Mouse (Mus musculus) midbrain, embryonic 13.5 days (tissue): ENCODE data around the gene Fam24a. TPM values are rescaled to one million over a fixed set of nuclear protein-coding genes. Genes with fewer than 3 reads are reported as not detected.

ENCODE experiments used
- ATAC-seq: fragments of 200-750 bp; cut with Nextera tagmentation; 2 replicates; pipeline ENCODE4 v1.8.0; 2017; ENCODE audit warnings: mild to moderate bottlenecking, moderate TSS enrichment, moderate library complexity
- H3K27ac ChIP-seq: fragments of 300-500 bp; sonication (generic); 2 replicates; pipeline ENCODE4 v1.5.1; 2015; ENCODE audit warnings: inconsistent platforms, mild to moderate bottlenecking, moderate library complexity
- H3K27me3 ChIP-seq: fragments of 300-500 bp; sonication (generic); 2 replicates; pipeline ENCODE4 v1.6.1; 2015; ENCODE audit warnings: mild to moderate bottlenecking, inconsistent platforms
- H3K36me3 ChIP-seq: fragments of 300-500 bp; sonication (generic); 2 replicates; pipeline ENCODE4 v1.6.1; 2015; ENCODE audit warnings: mild to moderate bottlenecking, inconsistent platforms
- H3K4me1 ChIP-seq: fragments of 300-500 bp; sonication (generic); replicated peaks from 2 replicates; pipeline ENCODE4 v1.6.1; 2015; ENCODE audit warnings: inconsistent platforms
- H3K4me2 ChIP-seq: fragments of 300-500 bp; sonication (generic); replicated peaks from 2 replicates; pipeline ENCODE4 v1.6.1; 2015; ENCODE audit warnings: moderate library complexity, mild to moderate bottlenecking, inconsistent platforms
- H3K4me3 ChIP-seq: fragments of 300-500 bp; sonication (generic); replicated peaks from 2 replicates; pipeline ENCODE4 v1.5.1; 2015; ENCODE audit warnings: mild to moderate bottlenecking, inconsistent platforms
- H3K9ac ChIP-seq: fragments of 300-500 bp; sonication (generic); replicated peaks from 2 replicates; pipeline ENCODE4 v1.6.1; 2015; ENCODE audit warnings: mild to moderate bottlenecking, inconsistent platforms
- H3K9me3 ChIP-seq: fragments of 300-500 bp; sonication (generic); 2 replicates; pipeline ENCODE4 v1.6.1; 2016; ENCODE audit warnings: mild to moderate bottlenecking, inconsistent platforms
- WGBS: fragments of 180-500 bp; shearing (Covaris S2); methylation state at CpG from one replicate; pipeline ENCODE4 v1.1.7; 2015; 5-methylcytosine and 5-hydroxymethylcytosine counted together
- polyA plus RNA-seq: library from polyadenylated mRNA; unstranded; fragments of >200 nt; fragmentation: Nextera tagmentation; extraction: Ambion mirVana; gene quantifications from 2 replicates; pipeline ENCODE4 v1.2.1, GENCODE M21; 2015

The Fam24a gene
- polyA plus RNA-seq, result not detected in 2 replicates

DNA sequence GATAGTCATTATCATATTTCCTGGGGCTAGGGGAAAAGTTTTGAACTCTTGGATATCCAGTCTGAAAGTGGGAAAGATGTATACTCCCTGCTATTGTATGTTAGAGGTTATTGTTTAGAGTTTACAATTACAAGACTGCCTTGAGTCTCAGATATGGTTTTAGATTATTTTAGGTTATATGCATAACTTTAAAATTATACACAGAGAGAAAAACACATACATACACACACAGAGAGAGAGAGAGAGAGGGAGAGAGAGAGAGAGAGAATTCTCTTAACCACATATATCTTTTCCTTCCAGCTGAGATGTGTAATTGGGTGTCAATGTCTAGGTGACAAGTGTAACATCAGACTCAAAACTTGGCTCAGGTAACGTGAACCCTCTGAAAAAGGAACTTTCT lies at the start of gene Fam24a:
TSS of gene Fam24a (plus strand) at position 301 of the 400 bp plus-strand sequence.
- Histone ChIP-seq H3K27ac (no peak within 1 kb of the TSS), H3K36me3 (no peaks in the 10 kb centered on the region), H3K4me2 (no peak within 1 kb of the TSS), H3K27me3 (no peaks in the 10 kb centered on the region), H3K9me3 (no peaks in the 10 kb centered on the region), H3K9ac (no peak within 1 kb of the TSS), H3K4me1 (peaks cover 12% of the 10 kb centered on the region), H3K4me3 (no peak within 1 kb of the TSS)
- 43% methylated on average over 1 of the region's 1 CpGs for WGBS
- no peak for ATAC-seq

DNA sequence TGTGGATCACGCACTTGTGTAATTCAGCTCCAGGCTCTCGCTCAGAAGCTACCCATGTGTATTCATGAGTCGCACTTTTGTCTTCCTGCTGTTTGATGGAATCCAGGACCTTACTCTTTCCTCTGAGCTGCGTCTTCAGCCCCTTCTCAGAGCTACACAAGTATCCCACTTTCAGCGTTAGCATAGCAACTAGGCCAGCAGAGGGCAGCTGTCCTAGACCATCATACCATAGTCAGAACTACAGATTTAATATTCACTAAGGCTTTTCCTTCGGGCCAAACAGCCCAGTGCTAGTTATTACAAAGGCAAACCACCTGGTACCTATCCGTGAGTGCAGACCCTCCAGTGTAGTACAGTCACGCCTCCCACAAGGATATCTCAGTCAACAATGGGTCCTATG lies 36.5 kb upstream of the Fam24a start:
- WGBS, result 78% methylated on average over 8 of the region's 8 CpGs
- Histone ChIP-seq H3K36me3 (no peaks in the 10 kb centered on the region), H3K9ac (no peak overlapping the region), H3K27ac (no peak overlapping the region), H3K27me3 (no peaks in the 10 kb centered on the region), H3K9me3 (no peaks in the 10 kb centered on the region), H3K4me3 (no peak overlapping the region), H3K4me1 (no peaks in the 10 kb centered on the region), H3K4me2 (no peak overlapping the region)
- no peak for ATAC-seq

DNA sequence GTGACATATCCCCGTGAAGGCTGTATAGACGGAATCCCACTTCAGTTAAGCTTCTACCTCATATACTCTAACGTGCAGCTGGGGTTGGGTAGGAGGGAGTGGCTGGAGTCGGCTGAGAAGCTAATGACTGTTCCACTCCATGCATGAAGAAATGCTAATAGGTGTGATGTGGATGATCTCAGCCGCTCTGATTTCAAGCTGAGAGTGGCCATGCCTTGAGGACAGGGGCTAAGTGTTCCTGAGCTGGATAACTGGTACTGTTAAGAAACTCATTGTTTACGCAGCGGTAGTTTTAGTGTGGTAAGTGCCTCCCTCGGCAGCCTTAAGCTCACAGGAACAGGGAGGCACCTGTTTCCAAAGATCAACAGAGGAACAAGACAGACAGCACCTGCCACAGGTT lies 30.3 kb upstream of the Fam24a start:
- no peaks in the 10 kb centered on the region for H3K36me3 ChIP-seq
- H3K9ac ChIP-seq, result no peak overlapping the region
- 81% methylated on average over 8 of the region's 8 CpGs for WGBS
- H3K4me2 ChIP-seq, result no peak overlapping the region
- ATAC-seq, result no peak
- H3K27me3 ChIP-seq, result no peaks in the 10 kb centered on the region
- no peaks in the 10 kb centered on the region for H3K4me1 ChIP-seq
- no peak overlapping the region for H3K4me3 ChIP-seq
- H3K27ac ChIP-seq, result no peak overlapping the region
- no peaks in the 10 kb centered on the region for H3K9me3 ChIP-seq

DNA sequence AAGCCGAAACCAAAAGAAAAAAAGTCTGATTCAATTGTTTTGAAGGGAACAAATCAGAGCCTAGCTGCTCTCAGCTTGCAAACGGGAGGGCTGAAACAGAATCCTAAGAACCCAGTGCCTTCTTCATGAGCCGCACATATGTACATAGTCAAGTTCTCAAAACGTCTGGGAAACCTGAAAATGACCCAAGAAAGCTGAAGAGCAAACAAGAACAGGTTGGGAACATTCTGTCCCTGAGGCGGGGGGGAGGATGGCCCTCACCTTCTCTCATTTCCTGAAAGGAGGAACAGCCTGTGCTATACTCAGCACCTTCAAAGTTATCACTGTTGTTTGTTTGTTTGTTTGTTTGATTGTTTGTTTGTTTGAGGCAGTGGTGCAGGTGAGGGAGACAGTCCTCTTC lies 26.9 kb upstream of the Fam24a start:
- 81% methylated on average over 5 of the region's 5 CpGs for WGBS
- ATAC-seq, result no peak
- Histone ChIP-seq H3K4me3 (no peak overlapping the region), H3K27ac (no peak overlapping the region), H3K4me1 (no peaks in the 10 kb centered on the region), H3K4me2 (no peak overlapping the region), H3K27me3 (no peaks in the 10 kb centered on the region), H3K9me3 (no peaks in the 10 kb centered on the region), H3K36me3 (no peaks in the 10 kb centered on the region), H3K9ac (no peak overlapping the region)

DNA sequence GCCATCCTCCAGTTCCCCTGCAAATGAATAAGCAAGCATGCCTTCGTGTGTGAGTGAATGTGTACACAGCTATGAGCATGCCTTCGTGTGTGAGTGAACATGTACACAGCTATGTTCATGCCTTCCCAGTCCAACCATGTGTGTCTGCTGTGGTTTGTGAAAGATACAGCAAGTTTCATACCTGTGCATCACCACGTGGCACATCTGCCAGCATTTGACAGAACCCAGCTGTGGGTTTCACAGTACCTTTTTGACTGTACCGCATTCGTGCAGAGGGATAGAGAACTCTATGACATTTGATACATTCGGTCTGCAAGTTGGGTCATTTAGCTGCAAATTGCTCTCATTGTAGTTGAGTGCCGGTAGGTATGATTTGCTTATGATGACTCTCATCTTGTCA lies 19.2 kb upstream of the Fam24a start:
- Histone ChIP-seq H3K4me1 (no peaks in the 10 kb centered on the region), H3K9ac (no peak overlapping the region), H3K4me2 (no peak overlapping the region), H3K36me3 (no peaks in the 10 kb centered on the region), H3K27ac (no peak overlapping the region), H3K9me3 (no peaks in the 10 kb centered on the region), H3K4me3 (no peak overlapping the region), H3K27me3 (no peaks in the 10 kb centered on the region)
- 88% methylated on average over 7 of the region's 7 CpGs for WGBS
- no peak for ATAC-seq

DNA sequence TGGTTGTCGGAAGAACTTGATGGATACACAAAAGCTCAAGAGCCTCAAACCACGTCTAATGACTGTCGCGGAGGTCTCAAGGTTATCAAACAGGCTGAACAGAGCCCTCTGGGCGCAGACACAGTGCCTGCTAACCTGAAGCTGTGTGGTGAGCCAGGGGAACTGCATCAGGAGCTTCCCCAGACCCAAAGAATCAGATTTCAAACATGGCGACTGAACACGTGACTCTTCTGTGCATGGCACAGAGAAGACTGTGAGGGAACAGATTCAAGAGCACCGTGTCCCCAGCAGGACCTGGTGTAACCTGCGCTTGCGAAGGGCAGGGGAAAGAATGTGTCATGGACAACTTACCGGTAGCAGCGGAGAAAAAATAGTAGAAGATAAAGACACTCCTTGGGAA lies 16.1 kb upstream of the Fam24a start:
- H3K27me3 ChIP-seq, result no peaks in the 10 kb centered on the region
- WGBS, result 75% methylated on average over 12 of the region's 12 CpGs
- H3K4me2 ChIP-seq, result no peak overlapping the region
- H3K4me1 ChIP-seq, result no peaks in the 10 kb centered on the region
- H3K4me3 ChIP-seq, result no peak overlapping the region
- H3K36me3 ChIP-seq, result no peaks in the 10 kb centered on the region
- ATAC-seq, result no peak
- no peak overlapping the region for H3K27ac ChIP-seq
- no peak overlapping the region for H3K9ac ChIP-seq
- H3K9me3 ChIP-seq, result no peaks in the 10 kb centered on the region

DNA sequence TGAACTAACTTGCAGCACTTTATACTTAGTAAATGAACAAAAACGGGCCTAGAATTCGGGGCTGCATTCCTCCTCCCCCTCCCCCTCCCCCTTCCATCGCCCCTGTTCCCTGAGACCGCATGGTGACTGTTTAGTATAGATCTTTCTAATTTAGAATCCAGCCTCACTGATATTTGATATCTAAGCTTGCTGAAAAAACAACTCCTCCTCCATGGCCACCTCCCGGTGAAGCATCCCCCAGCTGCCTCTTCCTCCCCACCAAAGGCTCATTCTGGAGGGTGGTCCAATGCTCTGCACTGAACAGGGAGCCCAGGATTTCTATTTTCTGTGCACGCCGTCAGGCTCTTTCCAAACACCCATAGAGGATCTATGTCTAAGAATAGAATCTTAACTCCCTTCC lies 15.3 kb upstream of the Fam24a start:
- Histone ChIP-seq H3K4me1 (no peaks in the 10 kb centered on the region), H3K4me2 (no peak overlapping the region), H3K36me3 (no peaks in the 10 kb centered on the region), H3K9me3 (no peaks in the 10 kb centered on the region), H3K27me3 (no peaks in the 10 kb centered on the region), H3K4me3 (no peak overlapping the region), H3K27ac (no peak overlapping the region), H3K9ac (no peak overlapping the region)
- 91% methylated on average over 4 of the region's 7 CpGs for WGBS
- no peak for ATAC-seq

DNA sequence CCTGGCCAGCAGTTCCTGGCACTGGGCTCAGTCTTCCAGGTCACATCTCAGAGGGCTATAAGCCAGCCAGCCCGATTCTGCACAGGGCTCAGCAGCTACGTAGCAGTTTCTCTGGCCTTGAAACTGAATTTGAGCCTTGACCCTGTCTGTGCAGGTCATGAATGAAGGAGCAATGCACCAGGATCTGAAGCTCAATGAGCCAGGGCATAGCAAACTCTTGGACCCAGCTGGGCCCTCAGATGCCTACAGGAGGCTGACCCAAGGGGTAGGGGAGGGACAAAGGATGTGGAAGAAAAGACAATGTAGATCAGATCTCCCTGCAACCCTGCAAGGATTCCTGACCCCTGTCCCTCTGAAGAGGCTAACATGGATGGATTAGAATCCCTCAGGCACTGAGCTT lies 11.5 kb upstream of the Fam24a start, which contains the start of gene Cuzd1:
TSS of gene Cuzd1 (minus strand) at position 101 of the 400 bp plus-strand sequence.
- H3K9me3 ChIP-seq, result no peaks in the 10 kb centered on the region
- H3K4me2 ChIP-seq, result no peak within 1 kb of the TSS
- no peak within 1 kb of the TSS for H3K27ac ChIP-seq
- 79% methylated on average over 2 of the region's 2 CpGs for WGBS
- H3K4me3 ChIP-seq, result no peak within 1 kb of the TSS
- H3K4me1 ChIP-seq, result no peaks in the 10 kb centered on the region
- ATAC-seq, result no peak
- no peak within 1 kb of the TSS for H3K9ac ChIP-seq
- H3K27me3 ChIP-seq, result no peaks in the 10 kb centered on the region
- no peaks in the 10 kb centered on the region for H3K36me3 ChIP-seq

DNA sequence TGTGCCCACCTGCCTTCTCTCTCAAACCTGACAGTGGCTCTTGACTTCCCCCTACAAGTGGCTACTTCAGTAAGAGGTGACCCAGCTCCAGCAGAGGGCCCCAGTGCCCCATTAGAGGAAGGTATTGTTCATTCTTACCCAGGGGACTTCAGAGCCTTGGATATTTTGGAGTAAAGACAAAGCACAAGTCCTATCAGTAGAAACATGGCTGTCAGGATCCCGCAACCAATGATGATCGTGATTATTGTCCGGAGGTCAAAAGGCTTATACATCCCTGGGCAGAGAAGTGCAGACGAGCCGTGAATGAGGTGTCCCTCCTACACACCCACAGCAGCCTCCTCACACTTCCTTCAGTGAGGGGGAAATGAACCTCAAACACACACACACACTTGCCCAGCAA lies 6.6 kb upstream of the Fam24a start:
- H3K9me3 ChIP-seq, result no peaks in the 10 kb centered on the region
- no peaks in the 10 kb centered on the region for H3K27me3 ChIP-seq
- WGBS, result 90% methylated on average over 5 of the region's 5 CpGs
- no peak overlapping the region for H3K4me3 ChIP-seq
- ATAC-seq, result no peak
- no peak overlapping the region for H3K9ac ChIP-seq
- H3K4me1 ChIP-seq, result no peaks in the 10 kb centered on the region
- H3K36me3 ChIP-seq, result no peaks in the 10 kb centered on the region
- H3K4me2 ChIP-seq, result no peak overlapping the region
- no peak overlapping the region for H3K27ac ChIP-seq

DNA sequence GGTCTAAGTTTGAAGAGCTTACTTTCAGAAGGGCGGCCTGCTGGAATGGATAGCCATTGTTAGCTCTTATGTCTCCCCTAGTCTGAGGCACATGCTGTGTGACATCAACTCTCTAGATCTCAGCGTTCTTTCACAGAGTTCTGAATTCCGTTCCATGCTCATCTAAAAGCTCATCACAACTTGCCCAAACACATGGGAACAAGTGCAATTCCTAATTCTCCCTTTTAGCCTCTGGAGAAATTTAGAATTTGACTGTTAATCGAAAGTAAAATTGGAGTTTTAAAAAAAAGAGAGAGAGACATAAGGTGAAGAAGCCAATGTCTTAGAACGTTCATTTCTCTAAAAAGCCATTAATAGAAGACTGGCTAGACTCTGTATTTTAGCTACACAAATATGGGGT lies 4.2 kb upstream of the Fam24a start, which contains the start of gene Fam24b:
TSS of gene Fam24b (minus strand) at position 101 of the 400 bp plus-strand sequence.
- Histone ChIP-seq H3K36me3 (no peaks in the 10 kb centered on the region), H3K4me1 (no peaks in the 10 kb centered on the region), H3K9ac (no peak within 1 kb of the TSS), H3K27ac (no peak within 1 kb of the TSS), H3K9me3 (no peaks in the 10 kb centered on the region), H3K27me3 (no peaks in the 10 kb centered on the region), H3K4me2 (no peak within 1 kb of the TSS), H3K4me3 (no peak within 1 kb of the TSS)
- ATAC-seq, result no peak
- 94% methylated on average over 5 of the region's 5 CpGs for WGBS

DNA sequence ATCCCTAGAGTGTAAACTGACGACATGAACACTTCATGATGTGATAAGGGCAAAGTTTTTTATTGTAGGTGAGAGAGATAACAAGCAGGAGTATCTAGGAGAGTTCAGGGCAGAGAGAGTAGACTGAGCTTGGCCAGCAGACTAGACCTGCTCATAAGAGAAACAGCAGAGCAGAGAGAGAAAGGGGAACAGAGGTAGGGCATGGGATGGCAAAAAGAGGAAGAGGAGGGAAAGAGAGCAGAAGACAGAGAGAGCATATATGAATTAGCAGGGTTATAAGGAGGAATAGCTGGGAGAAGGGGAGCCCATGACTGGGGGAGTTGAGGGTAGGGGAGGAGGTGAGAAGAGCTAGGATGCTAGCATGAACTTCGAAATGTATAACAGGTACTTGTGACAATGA lies 2.0 kb upstream of the Fam24a start:
- Histone ChIP-seq H3K9me3 (no peaks in the 10 kb centered on the region), H3K36me3 (no peaks in the 10 kb centered on the region), H3K27ac (no peak overlapping the region), H3K4me3 (no peak overlapping the region), H3K9ac (no peak overlapping the region), H3K27me3 (no peaks in the 10 kb centered on the region), H3K4me2 (no peak overlapping the region), H3K4me1 (0 out of 2 replicates have a peak, but pooled peaks cover 5% of the 10 kb centered on the region)
- WGBS, result 82% methylated on average over 2 of the region's 2 CpGs
- ATAC-seq, result no peak

DNA sequence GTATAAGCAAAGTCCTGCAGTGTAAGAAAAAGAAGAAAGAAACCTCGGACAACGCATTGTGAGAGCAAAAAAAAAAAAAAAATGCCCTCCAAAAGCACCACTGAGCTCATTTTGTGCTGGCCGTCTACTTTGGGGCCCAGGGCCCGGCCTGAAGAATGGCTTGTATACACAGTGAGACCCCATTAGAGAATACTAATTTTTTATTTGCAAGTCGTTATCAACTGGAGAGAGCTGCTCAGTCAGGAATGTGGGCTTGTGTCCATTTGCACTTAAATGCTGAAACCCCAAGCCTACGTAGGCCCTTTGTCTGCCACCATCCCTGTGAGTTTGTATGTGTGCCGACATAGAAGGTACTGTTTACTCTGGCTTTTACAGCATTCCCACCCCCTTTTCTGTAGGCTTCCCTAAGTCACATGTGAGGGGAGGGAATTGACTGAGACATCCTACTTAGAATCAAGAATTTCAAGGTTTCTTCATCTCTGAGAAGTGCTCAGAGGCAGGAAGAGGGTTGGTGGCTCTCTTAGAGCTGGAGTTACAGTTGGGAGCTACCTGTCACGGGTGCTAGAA lies 3.9 kb downstream of the Fam24a start:
- Histone ChIP-seq H3K9ac (no peak overlapping the region), H3K27me3 (no peaks in the 10 kb centered on the region), H3K4me1 (peaks cover 12% of the 10 kb centered on the region), H3K4me3 (no peak overlapping the region), H3K27ac (peak overlapping the region; percentile 32), H3K36me3 (peaks cover 22% of the 10 kb centered on the region), H3K4me2 (no peak overlapping the region), H3K9me3 (no peaks in the 10 kb centered on the region)
- ATAC-seq, result peak; percentile 68; the same call in 1 of the 2 replicates
- 40% methylated on average over 8 of the region's 8 CpGs for WGBS

DNA sequence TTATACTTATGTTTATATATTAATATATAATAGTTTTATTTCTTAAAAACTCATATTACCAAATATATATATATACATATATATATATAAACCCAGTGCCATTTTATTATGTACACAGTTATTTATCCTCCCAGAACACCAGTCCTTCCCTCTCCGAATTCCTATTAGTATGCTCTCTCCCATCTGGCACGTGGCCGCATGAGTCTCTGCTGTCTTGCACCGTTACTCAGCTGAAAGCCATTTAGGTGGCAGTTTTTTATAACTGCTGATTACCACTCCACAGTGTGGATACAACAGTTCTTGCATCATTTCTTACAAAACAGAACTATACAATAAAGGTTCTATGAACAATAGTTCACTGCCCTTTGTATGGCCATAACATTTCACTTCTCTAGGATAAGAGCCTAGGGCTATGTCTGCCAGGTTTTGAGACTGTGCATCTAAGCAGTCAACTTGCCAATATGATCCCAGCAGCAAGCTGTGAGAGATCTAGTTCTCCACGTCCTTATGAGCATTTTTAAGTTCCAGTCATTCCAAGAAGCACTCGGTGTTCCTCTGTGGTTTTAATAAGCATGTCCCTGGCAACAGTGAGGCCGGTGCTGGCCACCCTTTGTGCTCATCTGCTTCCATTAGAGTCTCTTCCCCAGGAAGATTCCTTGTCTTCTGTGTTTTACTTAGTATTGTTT lies 12.3 kb downstream of the Fam24a start:
- no peak overlapping the region for H3K9ac ChIP-seq
- no peaks in the 10 kb centered on the region for H3K27me3 ChIP-seq
- H3K36me3 ChIP-seq, result peaks cover 61% of the 10 kb centered on the region
- H3K4me2 ChIP-seq, result no peak overlapping the region
- ATAC-seq, result no peak
- no peak overlapping the region for H3K4me3 ChIP-seq
- 79% methylated on average over 7 of the region's 7 CpGs for WGBS
- no peaks in the 10 kb centered on the region for H3K4me1 ChIP-seq
- H3K9me3 ChIP-seq, result no peaks in the 10 kb centered on the region
- H3K27ac ChIP-seq, result no peak overlapping the region
